Mouse (Mus musculus) forebrain, embryonic 13.5 days (tissue): ENCODE measurements around the gene Tigd3. TPM values are rescaled to one million over a fixed set of nuclear protein-coding genes. Genes with fewer than 3 reads are reported as not detected.

Source experiments
- ATAC-seq: fragments of 200-750 bp; cut with Nextera tagmentation; 2 replicates; pipeline ENCODE4 v1.8.0; 2017
- H3K27ac ChIP-seq: fragments of 300-500 bp; sonication (generic); 2 replicates; pipeline ENCODE4 v1.5.1; 2015; ENCODE audit warnings: inconsistent platforms, mild to moderate bottlenecking, moderate library complexity
- H3K27me3 ChIP-seq: fragments of 300-500 bp; sonication (generic); 2 replicates; pipeline ENCODE4 v1.6.1; 2015; ENCODE audit warnings: mild to moderate bottlenecking, inconsistent platforms
- H3K36me3 ChIP-seq: fragments of 300-500 bp; sonication (generic); 2 replicates; pipeline ENCODE4 v1.6.1; 2015; ENCODE audit warnings: mild to moderate bottlenecking, inconsistent platforms; ENCODE audit not compliant: poor library complexity, severe bottlenecking
- H3K4me1 ChIP-seq: fragments of 300-500 bp; sonication (generic); 2 replicates; pipeline ENCODE4 v1.6.1; 2015; ENCODE audit warnings: inconsistent platforms
- H3K4me2 ChIP-seq: fragments of 300-500 bp; sonication (generic); 2 replicates; pipeline ENCODE4 v1.6.1; 2015; ENCODE audit warnings: inconsistent platforms, mild to moderate bottlenecking, moderate library complexity
- H3K4me3 ChIP-seq: fragments of 300-500 bp; sonication (generic); 2 replicates; pipeline ENCODE4 v1.5.1; 2015; ENCODE audit warnings: mild to moderate bottlenecking, inconsistent platforms
- H3K9ac ChIP-seq: fragments of 300-500 bp; sonication (generic); 2 replicates; pipeline ENCODE4 v1.6.1; 2015; ENCODE audit warnings: mild to moderate bottlenecking, inconsistent platforms
- H3K9me3 ChIP-seq: fragments of 300-500 bp; sonication (generic); replicated peaks from 2 replicates; pipeline ENCODE4 v1.6.1; 2016; ENCODE audit warnings: inconsistent platforms
- WGBS: fragments of 180-500 bp; shearing (Covaris S2); methylation state at CpG from one replicate; pipeline ENCODE4 v1.1.7; 2015; 5-methylcytosine and 5-hydroxymethylcytosine counted together
- polyA plus RNA-seq: library from polyadenylated mRNA; unstranded; fragments of >200 nt; fragmentation: Nextera tagmentation; extraction: Ambion mirVana; gene quantifications from 2 replicates; pipeline ENCODE4 v1.2.1, GENCODE M21; 2015

Tigd3 gene
- polyA plus RNA-seq, 1 experiment from 2014 or later, result 13.1 TPM

- Histone ChIP-seq H3K4me2 (peak within 1 kb of the TSS; percentile 90), H3K9ac (peak within 1 kb of the TSS; percentile 93), H3K27me3 (no peaks in the 10 kb centered on the region), H3K36me3 (0 out of 2 replicates have a peak, but pooled peaks cover 10% of the 10 kb centered on the region), H3K4me1 (peaks cover 36% of the 10 kb centered on the region), H3K4me3 (peak within 1 kb of the TSS; percentile 99), H3K27ac (peak within 1 kb of the TSS; percentile 81), H3K9me3 (no peaks in the 10 kb centered on the region)
- ATAC-seq, result no peak; the same call in none of the 2 replicates
- 22% methylated on average over 13 of the region's 13 CpGs for WGBS
Observed at GRCm38 (mm10) chr19:5913007-5913719, 19.2 kb upstream of the Tigd3 start, which contains the start of gene Dpf2. TSS of gene Dpf2 (minus strand) at chr19:5913010.

- Histone ChIP-seq H3K4me3 (peak overlapping the region; percentile 99), H3K4me1 (peaks cover 36% of the 10 kb centered on the region), H3K27me3 (no peaks in the 10 kb centered on the region), H3K4me2 (peak overlapping the region; percentile 90), H3K36me3 (peaks cover 8% of the 10 kb centered on the region; the same call in 1 of the 2 replicates), H3K9me3 (no peaks in the 10 kb centered on the region), H3K9ac (peak overlapping the region; percentile 93), H3K27ac (peak overlapping the region; percentile 81)
- whole genome bisulfite sequencing, result under 1% methylated on average over 59 of the region's 59 CpGs
- ATAC-seq, result peak; percentile 93
Observed at GRCm38 (mm10) chr19:5912103-5913006, 18.4 kb upstream of the Tigd3 start.

GRCm38 (mm10) chr19:5911430-5912102 is 17.6 kb upstream of the Tigd3 start:
- no peak for ATAC-seq
- 4% methylated on average over 14 of the region's 14 CpGs for WGBS
- peak overlapping the region; percentile 81 for H3K27ac ChIP-seq
- H3K4me2 ChIP-seq, result peak overlapping the region; percentile 90
- no peaks in the 10 kb centered on the region for H3K27me3 ChIP-seq
- peaks cover 10% of the 10 kb centered on the region for H3K36me3 ChIP-seq
- H3K4me1 ChIP-seq, result peaks cover 36% of the 10 kb centered on the region
- H3K9ac ChIP-seq, result peak overlapping the region; percentile 93
- no peaks in the 10 kb centered on the region for H3K9me3 ChIP-seq
- H3K4me3 ChIP-seq, result peak overlapping the region; percentile 99

- peak overlapping the region; percentile 99 for H3K4me3 ChIP-seq
- H3K27me3 ChIP-seq, result no peaks in the 10 kb centered on the region
- peak overlapping the region; percentile 65 for H3K27ac ChIP-seq
- H3K9me3 ChIP-seq, result no peaks in the 10 kb centered on the region
- ATAC-seq, result no peak
- WGBS, result 48% methylated on average over 6 of the region's 6 CpGs
- peaks cover 36% of the 10 kb centered on the region for H3K4me1 ChIP-seq
- peak overlapping the region; percentile 90 for H3K4me2 ChIP-seq
- H3K9ac ChIP-seq, result peak overlapping the region; percentile 58
- H3K36me3 ChIP-seq, result peaks cover 23% of the 10 kb centered on the region
Observed at GRCm38 (mm10) chr19:5910221-5910620, 16.3 kb upstream of the Tigd3 start.

- Histone ChIP-seq H3K9ac (no peak overlapping the region), H3K36me3 (peaks cover 52% of the 10 kb centered on the region), H3K4me2 (no peak overlapping the region), H3K27ac (no peak overlapping the region), H3K4me3 (no peak overlapping the region), H3K27me3 (no peaks in the 10 kb centered on the region), H3K9me3 (no peaks in the 10 kb centered on the region), H3K4me1 (peaks cover 29% of the 10 kb centered on the region)
- no peak for ATAC-seq
- 92% methylated on average over 3 of the region's 3 CpGs for WGBS
Observed at GRCm38 (mm10) chr19:5907275-5907674, 13.3 kb upstream of the Tigd3 start.

GRCm38 (mm10) chr19:5893282-5894001 is 507 bp downstream of the Tigd3 start:
- peak overlapping the region; percentile 88 for H3K9ac ChIP-seq
- peaks cover 41% of the 10 kb centered on the region for H3K36me3 ChIP-seq
- H3K4me3 ChIP-seq, result peak overlapping the region; percentile 64
- no peaks in the 10 kb centered on the region for H3K27me3 ChIP-seq
- peak overlapping the region; percentile 57 for H3K27ac ChIP-seq
- 12% methylated on average over 16 of the region's 31 CpGs for WGBS
- ATAC-seq, result no peak; the same call in 1 of the 2 replicates
- H3K4me1 ChIP-seq, result peaks cover 37% of the 10 kb centered on the region
- H3K9me3 ChIP-seq, result no peaks in the 10 kb centered on the region
- H3K4me2 ChIP-seq, result peak overlapping the region; percentile 77

GRCm38 (mm10) chr19:5892735-5893134 is 1.2 kb downstream of the Tigd3 start:
- no peaks in the 10 kb centered on the region for H3K9me3 ChIP-seq
- H3K4me1 ChIP-seq, result peaks cover 37% of the 10 kb centered on the region
- no peaks in the 10 kb centered on the region for H3K27me3 ChIP-seq
- WGBS, result 94% methylated on average over 13 of the region's 13 CpGs
- no peak for ATAC-seq
- peak overlapping the region; percentile 64 for H3K4me3 ChIP-seq
- peaks cover 36% of the 10 kb centered on the region for H3K36me3 ChIP-seq
- H3K27ac ChIP-seq, result 0 out of 2 replicates have a peak overlapping the region, but pooled peaks have one; percentile 31
- peak overlapping the region; percentile 88 for H3K9ac ChIP-seq
- H3K4me2 ChIP-seq, result peak overlapping the region; percentile 77

GRCm38 (mm10) chr19:5892262-5892661 is 1.7 kb downstream of the Tigd3 start:
- peak overlapping the region; percentile 64 for H3K4me3 ChIP-seq
- H3K4me1 ChIP-seq, result peaks cover 37% of the 10 kb centered on the region
- H3K27ac ChIP-seq, result no peak overlapping the region
- peak overlapping the region; percentile 77 for H3K4me2 ChIP-seq
- WGBS, result 94% methylated on average over 7 of the region's 7 CpGs
- H3K9ac ChIP-seq, result no peak overlapping the region
- H3K36me3 ChIP-seq, result peaks cover 31% of the 10 kb centered on the region
- no peak for ATAC-seq
- no peaks in the 10 kb centered on the region for H3K27me3 ChIP-seq
- no peaks in the 10 kb centered on the region for H3K9me3 ChIP-seq

- Histone ChIP-seq H3K27ac (no peak overlapping the region), H3K9ac (peak overlapping the region; percentile 17; the same call in 1 of the 2 replicates), H3K4me3 (no peak overlapping the region), H3K4me2 (no peak overlapping the region), H3K36me3 (peaks cover 27% of the 10 kb centered on the region), H3K4me1 (peaks cover 37% of the 10 kb centered on the region), H3K27me3 (no peaks in the 10 kb centered on the region), H3K9me3 (no peaks in the 10 kb centered on the region)
- no peak for ATAC-seq
- WGBS, result 93% methylated on average over 12 of the region's 12 CpGs
Observed at GRCm38 (mm10) chr19:5891521-5892258, 2.3 kb downstream of the Tigd3 start.

- ATAC-seq, result no peak
- Histone ChIP-seq H3K27ac (no peak overlapping the region), H3K4me1 (peaks cover 31% of the 10 kb centered on the region), H3K27me3 (no peaks in the 10 kb centered on the region), H3K9ac (no peak overlapping the region), H3K4me2 (no peak overlapping the region), H3K36me3 (peaks cover 16% of the 10 kb centered on the region), H3K9me3 (no peaks in the 10 kb centered on the region), H3K4me3 (no peak overlapping the region)
- WGBS, result 87% methylated on average over 4 of the region's 4 CpGs
Observed at GRCm38 (mm10) chr19:5889211-5889610, 4.7 kb downstream of the Tigd3 start.
